Mouse (Mus musculus): ENCODE measurements around the gene Slc29a2.
A peak's percentile ranks its signal among the peaks of the same experiment; 100 is the strongest.
"Not testable (repeated sequence)": the region's sequence is repeated elsewhere in the genome, so short reads cannot be mapped to it uniquely, and the experiment has no call there.

Slc29a2 gene

GRCm38 (mm10) chr19:5023621-5024479 lies at the start of gene Slc29a2:
Slc29a2 (plus strand) TSS chr19:5023860.
- DNase-seq = peak; percentile 95 to 96

- peak in 1 of 2 experiments; percentile 43 for DNase-seq
These were observed 41.9 kb upstream of the Slc29a2 start for GRCm38 (mm10) chr19:4981767-4982166.

GRCm38 (mm10) chr19:4989013-4989412 lies 34.6 kb upstream of the Slc29a2 start:
- peak; percentile 91 to 95 for DNase-seq

- no peak for DNase-seq
These were observed 34.0 kb upstream of the Slc29a2 start for GRCm38 (mm10) chr19:4989434-4990255.

GRCm38 (mm10) chr19:4990256-4990625 lies 33.4 kb upstream of the Slc29a2 start, which contains the start of gene Npas4:
Npas4 (minus strand) TSS chr19:4990316.
- DNase-seq = no peak

GRCm38 (mm10) chr19:4990716-4991115 lies 32.9 kb upstream of the Slc29a2 start:
- no peak for DNase-seq

- no peak for DNase-seq
These were observed 31.3 kb upstream of the Slc29a2 start for GRCm38 (mm10) chr19:4992371-4992770.

GRCm38 (mm10) chr19:4992904-4993303 lies 30.8 kb upstream of the Slc29a2 start:
- no peak for DNase-seq

- DNase-seq = no peak
These were observed 29.6 kb upstream of the Slc29a2 start for GRCm38 (mm10) chr19:4994043-4994442.

- no peak for DNase-seq
These were observed 24.1 kb upstream of the Slc29a2 start for GRCm38 (mm10) chr19:4999445-5000140.

GRCm38 (mm10) chr19:5001666-5002406 lies 21.8 kb upstream of the Slc29a2 start:
- peak; percentile 69 to 72 for DNase-seq

GRCm38 (mm10) chr19:5003644-5004043 lies 20.0 kb upstream of the Slc29a2 start:
- DNase-seq = not testable (repeated sequence)

- no peak for DNase-seq
These were observed 18.7 kb upstream of the Slc29a2 start for GRCm38 (mm10) chr19:5004925-5005324.

GRCm38 (mm10) chr19:5013138-5013537 lies 10.5 kb upstream of the Slc29a2 start:
- DNase-seq = no peak

- peak in 1 of 2 experiments; percentile 64 for DNase-seq
These were observed 8.7 kb upstream of the Slc29a2 start for GRCm38 (mm10) chr19:5014961-5015398.

GRCm38 (mm10) chr19:5016221-5016742 lies 7.4 kb upstream of the Slc29a2 start:
- DNase-seq = peak; percentile 75 to 78

- DNase-seq = peak; percentile 79 to 80
These were observed 6.9 kb upstream of the Slc29a2 start for GRCm38 (mm10) chr19:5016782-5017181.

- DNase-seq = no peak
These were observed 6.0 kb upstream of the Slc29a2 start for GRCm38 (mm10) chr19:5017611-5018010.

- no peak for DNase-seq
These were observed 5.5 kb upstream of the Slc29a2 start for GRCm38 (mm10) chr19:5018191-5018590.

GRCm38 (mm10) chr19:5021416-5021815 lies 2.2 kb upstream of the Slc29a2 start:
- peak in 1 of 2 experiments; percentile 14 for DNase-seq

- no peak for DNase-seq
These were observed 2.5 kb downstream of the Slc29a2 start for GRCm38 (mm10) chr19:5026111-5026510.

GRCm38 (mm10) chr19:5032686-5033085 lies 9.0 kb downstream of the Slc29a2 start:
- no peak for DNase-seq

Data from kidney, postnatal 25 days (tissue).